Mouse (Mus musculus) liver, adult 2 months (tissue): Measurements from ENCODE around the gene Phox2a.

Source experiments
- CTCF ChIP-seq: fragments of 200-500 bp; IDR thresholded peaks from 2 replicates; pipeline ENCODE4 v1.5.1; 2011; ENCODE audit warnings: low read depth, low read length, control low read depth
- POLR2A ChIP-seq: fragments of 200-500 bp; IDR thresholded peaks from 2 replicates; pipeline ENCODE4 v1.6.1; 2011; ENCODE audit warnings: low read length, control low read depth; ENCODE audit not compliant: insufficient read depth; ENCODE audit errors: extremely low read depth

GRCm38 (mm10) chr7:101870629-101871028 lies 52.5 kb downstream of the Phox2a start, which contains the start of gene Folr1:
- TF ChIP-seq POLR2A (no peak), CTCF (no peak)
